Comparison of ENCODE assay signal across 8 mouse cellular contexts in the genomic region with DNA sequence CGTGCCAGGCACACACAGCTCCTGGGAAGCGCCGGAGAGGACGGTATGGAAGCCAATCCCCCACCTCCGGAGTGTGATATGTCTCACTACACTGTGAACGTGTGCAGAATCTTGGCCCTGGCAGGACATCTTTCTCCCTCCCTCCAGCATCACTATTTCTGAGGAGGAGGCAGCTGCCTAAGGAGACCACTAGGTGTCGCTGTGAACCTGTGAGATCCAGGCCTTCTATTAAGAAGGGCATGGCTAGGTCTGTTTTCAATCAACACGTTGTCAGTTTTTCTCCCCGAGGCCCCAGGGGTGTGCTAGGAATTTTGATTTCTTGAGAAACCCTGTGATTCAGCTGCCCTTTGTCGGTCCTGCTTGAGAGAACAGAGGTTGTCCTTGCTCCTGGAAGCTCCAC.
DNase-seq lines count a peak whose midpoint lies in the region; ATAC-seq lines count a peak whose summit lies in the region.

No protein-coding gene starts in this region.

- peak overlapping the region; percentile 10; the same call in 1 of the 2 replicates for H3K9ac ChIP-seq in forebrain, embryonic 16.5 days (replicated peaks; ENCODE audit: low read depth, low read length)
- H3K9ac ChIP-seq in lung, embryonic 15.5 days = no peak overlapping the region

- DNase-seq in Muller cell, postnatal 12 days (ENCODE audit: inconsistent ontology term) = peak; percentile 67
- DNase-seq in cerebellum, adult 18-20 months = peak; percentile 79
- peak; percentile 77 to 80 for DNase-seq in heart, postnatal 36 days
- DNase-seq in layer of hippocampus, adult 11-12 months (ENCODE audit: low spot score) = peak; percentile 80
- peak; percentile 85 for DNase-seq in ovary, postnatal 14 days (ENCODE audit: low spot score)
- DNase-seq in thymus, postnatal 14 days = peak; percentile 77

- intact Hi-C loops in heart, postnatal 36 days (cut with DNase I) = loop anchor here (1.0 to 10.0 kb wide), 7 partner anchors 35 to 398 kb away; partner anchors contain the start of genes Atxn7l1 and Twistnb

- 3% methylated on average over 10 of the region's 10 CpGs for WGBS in forebrain, embryonic 16.5 days
- WGBS in lung, embryonic 15.5 days = 2% methylated on average over 10 of the region's 10 CpGs

- no peaks in the 10 kb centered on the region for H3K36me3 ChIP-seq in forebrain, embryonic 16.5 days (ENCODE audit: control insufficient read depth, insufficient read depth)
- no peaks in the 10 kb centered on the region for H3K36me3 ChIP-seq in lung, embryonic 15.5 days

- H3K4me2 ChIP-seq in forebrain, embryonic 16.5 days (ENCODE audit: low read length) = no peak overlapping the region
- H3K4me2 ChIP-seq in lung, embryonic 15.5 days = peak overlapping the region; percentile 34; the same call in 1 of the 2 replicates

- ATAC-seq in forebrain, embryonic 16.5 days = peak; percentile 83
- ATAC-seq in lung, embryonic 15.5 days (ENCODE audit: borderline replicate concordance, extremely low read depth, low FRiP score, low TSS enrichment) = 0 out of 2 replicates have a peak, but pooled peaks have one; percentile 24

- H3K9me3 ChIP-seq in forebrain, embryonic 16.5 days (ENCODE audit: control insufficient read depth, low read length) = no peaks in the 10 kb centered on the region; the same call in 1 of the 2 replicates
- H3K9me3 ChIP-seq in lung, embryonic 15.5 days = no peaks in the 10 kb centered on the region

- no peak overlapping the region for H3K27ac ChIP-seq in forebrain, embryonic 16.5 days (ENCODE audit: low read length)
- no peak overlapping the region for H3K27ac ChIP-seq in lung, embryonic 15.5 days

- peaks cover 27% of the 10 kb centered on the region for H3K4me1 ChIP-seq in forebrain, embryonic 16.5 days (replicated peaks; ENCODE audit: control insufficient read depth, insufficient read depth, low read length)
- peaks cover 12% of the 10 kb centered on the region for H3K4me1 ChIP-seq in lung, embryonic 15.5 days

- H3K27me3 ChIP-seq in forebrain, embryonic 16.5 days (replicated peaks; ENCODE audit: control insufficient read depth, insufficient read depth, low read length) = no peaks in the 10 kb centered on the region
- no peaks in the 10 kb centered on the region for H3K27me3 ChIP-seq in lung, embryonic 15.5 days

- H3K4me3 ChIP-seq in forebrain, embryonic 16.5 days (replicated peaks; ENCODE audit: low read length) = no peak overlapping the region
- no peak overlapping the region for H3K4me3 ChIP-seq in lung, embryonic 15.5 days
